Mouse (Mus musculus) small intestine, adult 2 months (tissue): ENCODE data around the gene Adrb1.

ENCODE experiments used
- CTCF ChIP-seq: fragments of 200-500 bp; IDR thresholded peaks from 2 replicates; pipeline ENCODE4 v1.5.1; 2012; ENCODE audit warnings: low read depth, mild to moderate bottlenecking, control low read depth, inconsistent platforms, low read length, moderate library complexity, mixed read lengths; ENCODE audit not compliant: insufficient replicate concordance, insufficient read length; ENCODE audit errors: extremely low read depth
- POLR2A ChIP-seq: fragments of 200-500 bp; IDR thresholded peaks from 2 replicates; pipeline ENCODE4 v1.6.1; 2012; ENCODE audit warnings: low read depth, mild to moderate bottlenecking, control low read depth, inconsistent platforms, low read length, moderate library complexity

GRCm38 (mm10) chr19:56710131-56710905 lies 11.7 kb upstream of the Adrb1 start:
- TF ChIP-seq POLR2A (no peak), CTCF (no peak)
